Mouse (Mus musculus) retina, postnatal 1 day (tissue): ENCODE measurements around the gene Gpr139.

Experiments used
- DNase-seq: peaks from one replicate; pipeline ENCODE4 v3.0.0-alpha.2; 2012

The Gpr139 gene

GRCm38 (mm10) chr7:119184341-119185143, at the start of gene Gpr139:
TSS of gene Gpr139 (minus strand) at chr7:119184603.
- peak; percentile 70 for DNase-seq

DNA sequence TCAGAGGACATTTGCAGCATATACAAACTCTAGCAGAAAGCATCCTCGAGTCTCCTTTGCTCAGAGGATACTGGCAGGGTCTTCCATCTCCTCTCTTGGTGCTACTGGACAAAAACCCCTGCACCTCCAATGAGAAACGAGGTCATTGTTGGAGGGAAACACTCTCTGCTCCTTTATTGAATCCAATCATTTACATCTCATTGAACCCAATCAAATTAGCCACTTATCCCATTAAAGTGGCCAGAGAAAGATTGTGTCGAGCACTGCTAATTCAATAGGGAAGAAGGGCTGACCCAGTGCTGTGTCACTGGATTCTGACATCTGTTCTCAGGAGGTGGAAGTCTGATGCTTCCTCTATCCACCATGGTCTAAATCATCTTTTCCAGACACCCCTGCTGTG, 46.6 kb upstream of the Gpr139 start:
- peak; percentile 74 for DNase-seq

GRCm38 (mm10) chr7:119222706-119223105, 38.3 kb upstream of the Gpr139 start:
- no peak for DNase-seq

DNA sequence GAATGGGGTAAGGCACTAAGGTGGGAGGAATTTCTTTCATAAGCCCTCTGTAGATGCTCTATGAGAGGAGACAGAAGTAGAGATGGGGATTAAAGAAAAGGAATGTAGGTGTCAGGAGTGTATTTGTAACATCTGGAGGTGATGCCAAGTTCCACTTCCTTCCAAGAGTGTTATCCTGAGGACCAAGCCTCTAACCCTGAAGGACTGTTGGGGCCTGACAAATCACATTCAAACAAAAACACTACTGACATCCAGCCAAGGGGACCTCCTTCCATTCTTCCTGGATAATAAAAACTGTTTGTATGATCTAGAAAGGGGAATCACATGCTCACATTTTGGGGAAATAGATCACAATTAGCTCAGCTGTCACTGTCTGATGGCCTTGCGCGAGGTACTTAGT, 34.7 kb upstream of the Gpr139 start:
- DNase-seq: no peak

DNA sequence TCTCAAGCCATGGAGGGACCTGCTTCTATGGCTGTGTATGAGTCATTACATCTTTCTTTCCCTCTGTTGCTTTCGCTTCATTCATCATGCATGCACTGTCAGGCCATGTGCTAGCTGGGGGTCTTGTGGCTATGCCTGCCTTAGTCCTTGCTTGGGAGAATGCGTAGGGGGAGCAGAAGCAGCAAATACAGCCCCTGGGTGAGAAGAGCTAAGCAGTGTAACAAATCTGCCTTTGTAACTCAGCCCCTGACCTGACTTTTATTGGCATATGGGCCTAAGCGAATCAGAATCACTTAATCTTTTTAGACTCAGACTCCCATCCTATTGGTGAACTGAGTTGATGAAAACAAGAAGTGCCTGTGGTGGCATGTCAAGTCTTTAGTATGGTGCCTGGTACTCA, 22.8 kb upstream of the Gpr139 start:
- no peak for DNase-seq

GRCm38 (mm10) chr7:119186374-119186773, 2.0 kb upstream of the Gpr139 start:
- DNase-seq: peak; percentile 49

- peak; percentile 43 for DNase-seq
Measured at GRCm38 (mm10) chr7:119185181-119185940, 958 bp upstream of the Gpr139 start.

DNA sequence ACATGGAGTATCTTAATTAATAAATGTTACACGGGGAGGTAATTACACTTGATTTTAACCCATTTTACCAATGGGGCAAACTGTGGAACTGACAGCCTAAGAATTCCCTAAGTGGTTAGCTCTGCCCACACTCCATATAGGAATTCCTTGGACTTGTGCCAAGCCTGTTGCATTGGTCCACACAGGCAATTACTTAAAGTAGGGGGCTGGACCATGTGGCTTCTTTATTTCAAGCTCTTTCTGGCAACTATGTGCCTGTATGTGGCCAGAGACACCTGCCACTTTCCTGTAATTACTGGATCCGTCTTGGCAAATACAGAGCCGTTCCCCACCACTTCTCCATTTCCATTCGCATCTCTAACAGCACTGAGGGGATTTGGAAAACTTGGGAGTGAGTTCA, 3.4 kb downstream of the Gpr139 start:
- peak; percentile 41 for DNase-seq

- no peak for DNase-seq
Measured at GRCm38 (mm10) chr7:119160015-119160414, 24.4 kb downstream of the Gpr139 start.

DNA sequence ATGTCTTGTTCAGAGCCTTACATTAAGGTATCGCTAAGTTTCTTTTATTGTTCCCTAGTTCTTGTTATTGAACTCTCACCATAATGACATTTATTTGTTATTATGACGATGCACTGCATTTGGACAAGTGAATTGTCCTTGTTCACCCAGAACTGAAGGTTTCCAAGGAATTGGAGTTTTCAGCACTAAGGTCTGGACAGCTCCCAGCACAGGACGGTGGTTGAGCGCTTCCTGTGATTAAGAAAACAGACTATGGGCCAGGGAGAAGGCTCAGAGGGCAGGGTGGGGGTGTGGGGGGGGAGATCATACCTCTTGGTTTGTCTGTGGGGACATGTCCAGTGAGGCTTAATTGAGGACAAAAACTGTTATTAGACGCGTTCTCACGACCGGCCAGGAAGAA, 72.6 kb downstream of the Gpr139 start:
- peak; percentile 65 for DNase-seq

DNA sequence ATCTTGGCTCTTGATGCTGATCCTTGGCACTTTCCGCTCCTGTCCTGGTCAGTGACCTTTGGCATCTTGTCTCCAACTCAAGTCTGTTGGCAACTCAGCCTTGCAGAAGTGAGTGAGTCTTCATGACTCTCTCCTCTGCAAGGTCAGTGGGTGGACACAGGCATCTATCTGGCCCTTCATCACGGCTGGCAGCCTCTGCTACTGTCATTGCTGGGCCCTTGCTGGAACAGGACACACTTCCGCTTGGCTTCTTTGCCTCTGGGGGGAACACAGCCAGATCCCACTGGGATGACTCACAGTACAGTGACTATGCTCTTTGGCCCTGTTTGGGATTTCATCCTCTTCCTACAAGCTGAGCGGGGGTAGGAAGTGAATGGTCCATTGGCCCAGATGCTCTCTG, 78.5 kb downstream of the Gpr139 start:
- DNase-seq: no peak

GRCm38 (mm10) chr7:119096583-119096982, 87.8 kb downstream of the Gpr139 start:
- no peak for DNase-seq
